Mouse (Mus musculus): ENCODE results near the gene Fam71f1.

DNA sequence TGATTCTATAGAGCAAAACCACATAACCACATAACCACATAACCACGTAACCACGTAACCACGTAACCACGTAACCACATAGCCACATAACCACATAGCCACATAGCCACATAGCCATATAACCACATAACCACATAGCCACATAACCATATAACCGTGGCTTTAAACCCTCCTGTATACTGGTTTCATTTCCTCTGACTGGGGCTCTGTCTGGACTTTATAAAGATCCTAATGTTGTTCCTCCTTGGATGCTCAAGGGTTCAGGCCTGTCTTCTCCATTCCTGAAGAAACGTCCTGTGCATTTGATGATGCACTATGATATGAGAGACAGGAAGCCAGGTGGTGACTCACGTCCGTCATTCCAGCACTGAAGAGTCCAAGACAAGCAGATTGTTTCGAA is 8.0 kb downstream of the Fam71f1 start:
- no peak for TF ChIP-seq TAL1 (conservative IDR thresholded peaks at IDR 0.05; ENCODE audit: low read depth, low read length)
- no peak for TF ChIP-seq GATA1 (IDR thresholded peaks at IDR 0.05; ENCODE audit: borderline replicate concordance, low read length)
- no peak for TF ChIP-seq CTCF (IDR thresholded peaks at IDR 0.05; ENCODE audit: low read depth, low read length)
- no peak for TF ChIP-seq GATA2 (IDR thresholded peaks at IDR 0.05; ENCODE audit: borderline replicate concordance, low read depth, low read length)
- TF ChIP-seq POLR2AphosphoS5 (IDR thresholded peaks at IDR 0.05; ENCODE audit: insufficient replicate concordance, low read depth, low read length), result no peak
